8 mouse cellular contexts compared by ENCODE assay signal in genomic region chr12:17709926-17710746, GRCm38 (mm10). TPM values are rescaled to one million over a fixed set of nuclear protein-coding genes. Genes with fewer than 3 reads are reported as not detected.
DNase-seq lines count a peak whose midpoint lies in the region; ATAC-seq and TF ChIP-seq lines count a peak whose summit lies in the region.

No protein-coding gene starts in this region.

- H3K4me3 ChIP-seq in thymus, adult 2 months (ENCODE audit: control insufficient read depth, insufficient read depth, low read length), result no peak overlapping the region
- no peak overlapping the region for H3K4me3 ChIP-seq in liver, embryonic 13.5 days (replicated peaks)
- H3K4me3 ChIP-seq in cerebellum, adult 2 months (replicated peaks; ENCODE audit: insufficient read depth, low read depth, low read length), result no peak overlapping the region

- H3K4me2 ChIP-seq in liver, embryonic 13.5 days, result peak overlapping the region; percentile 10; the same call in 1 of the 2 replicates

- 0 out of 2 replicates have a peak, but pooled peaks have one; percentile 9 for TF ChIP-seq CTCF in thymus, adult 2 months (IDR thresholded peaks at IDR 0.05; ENCODE audit: borderline replicate concordance, control insufficient read depth, extremely low read depth, insufficient read depth, low read length, poor library complexity)
- no peak for TF ChIP-seq CTCF in cerebellum, adult 2 months (IDR thresholded peaks at IDR 0.05; ENCODE audit: borderline replicate concordance, insufficient read depth, low read depth, low read length)

- TF ChIP-seq POLR2A in thymus, adult 2 months (IDR thresholded peaks at IDR 0.05; ENCODE audit: control insufficient read depth, extremely low read depth, insufficient read depth, low read length, poor library complexity), result 0 out of 2 replicates have a peak, but pooled peaks have one; percentile 16
- no peak for TF ChIP-seq POLR2A in cerebellum, adult 2 months (IDR thresholded peaks at IDR 0.05; ENCODE audit: borderline replicate concordance, insufficient read depth, low read length)

- peaks cover 36% of the 10 kb centered on the region for H3K4me1 ChIP-seq in thymus, adult 2 months (replicated peaks; ENCODE audit: control insufficient read depth, insufficient read depth, low read length)
- H3K4me1 ChIP-seq in liver, embryonic 13.5 days (replicated peaks), result peaks cover 53% of the 10 kb centered on the region
- H3K4me1 ChIP-seq in cerebellum, adult 2 months (ENCODE audit: control insufficient read depth, insufficient read depth, low read length), result peaks cover 28% of the 10 kb centered on the region

- no peak for ATAC-seq in liver, embryonic 13.5 days (ENCODE audit: low read depth)

- intact Hi-C loops in left cerebral cortex, postnatal 14 days (cut with DNase I), result no loop called here

- H3K9ac ChIP-seq in liver, embryonic 13.5 days, result no peak overlapping the region

- 31% methylated on average over 17 of the region's 17 CpGs for WGBS in thymus, adult 2 months
- WGBS in liver, embryonic 13.5 days (ENCODE audit: insufficient replicate concordance), result 62% methylated on average over 17 of the region's 17 CpGs
- 88% methylated on average over 17 of the region's 17 CpGs for WGBS in cerebellum, adult 2 months

- peak; percentile 40 for DNase-seq in thymus, adult 2 months
- no peak for DNase-seq in thymus, adult 18-20 months
- DNase-seq in induced T-regulatory cell, adult 2 months (ENCODE audit: low read depth), result peak; percentile 50
- no peak for DNase-seq in liver, embryonic 13.5 days
- peak; percentile 39 to 43 for DNase-seq in thymus, postnatal 36 days
- no peak for DNase-seq in left cerebral cortex, adult 8-10 months (ENCODE audit: low spot score in 2 of 2)
- DNase-seq in cerebellum, adult 2 months, result no peak
- no peak for DNase-seq in left cerebral cortex, postnatal 14 days (ENCODE audit: low spot score in 2 of 2)

- H3K27ac ChIP-seq in thymus, adult 2 months (ENCODE audit: control insufficient read depth, insufficient read depth, low read length), result peak overlapping the region; percentile 66
- H3K27ac ChIP-seq in liver, embryonic 13.5 days, result peak overlapping the region; percentile 23
- H3K27ac ChIP-seq in cerebellum, adult 2 months (ENCODE audit: insufficient read depth, low read length), result no peak overlapping the region

- H3K27me3 ChIP-seq in thymus, adult 2 months (ENCODE audit: control insufficient read depth, insufficient read depth, low read length), result no peaks in the 10 kb centered on the region
- H3K27me3 ChIP-seq in liver, embryonic 13.5 days, result no peaks in the 10 kb centered on the region
- H3K27me3 ChIP-seq in cerebellum, adult 2 months (ENCODE audit: control insufficient read depth, insufficient read depth, low read length), result no peaks in the 10 kb centered on the region

- H3K9me3 ChIP-seq in liver, embryonic 13.5 days (replicated peaks), result no peaks in the 10 kb centered on the region

- H3K36me3 ChIP-seq in thymus, adult 2 months (ENCODE audit: control insufficient read depth, insufficient read depth, low read length), result no peaks in the 10 kb centered on the region
- no peaks in the 10 kb centered on the region for H3K36me3 ChIP-seq in liver, embryonic 13.5 days

RNA-seq across cellular contexts. Expression of gene Hpcal1, which starts 19.5 kb away (rescaled TPM):
- polyA plus RNA-seq in thymus, adult 2 months (2012; rRNA removed), result 322 and 334 TPM in 2 replicates
- 15.7 and 16.0 TPM in 2 replicates for polyA plus RNA-seq in liver, embryonic 13.5 days (2015; fragmentation: Nextera tagmentation; extraction: Ambion mirVana)
- 10 to 100 TPM; 64.4 to 81.1 (median 79.0) TPM for total RNA-seq in left cerebral cortex, adult 8-10 months (2022)
- 544 TPM in 2 replicates for polyA plus RNA-seq in cerebellum, adult 2 months (2012; rRNA removed)
- total RNA-seq in left cerebral cortex, postnatal 14 days (2021), result 10 to 100 TPM; 53.6 to 82.5 TPM

Comparison
In these comparisons a context has a peak if more than half of its experiments do, and no peak if none do; other contexts are left out.
1. DNase-seq: peak in thymus, adult 2 months (single experiment), induced T-regulatory cell, adult 2 months (single experiment) and thymus, postnatal 36 days (2 of 2); none in thymus, adult 18-20 months (0 of 2), liver, embryonic 13.5 days (single experiment), left cerebral cortex, adult 8-10 months (0 of 2), cerebellum, adult 2 months (0 of 2) and left cerebral cortex, postnatal 14 days (0 of 2).
2. RNA of gene Hpcal1, which starts 19.5 kb away (polyA plus RNA-seq): 544 TPM in cerebellum, adult 2 months and 322 to 334 TPM in thymus, adult 2 months; 15.7 to 16.0 TPM in liver, embryonic 13.5 days; every median in the first group is over 10 times any median in the second.